Mouse (Mus musculus) spleen, adult 2 months (tissue): Measurements from ENCODE around the gene Hmgcr. TPM values are rescaled to one million over a fixed set of nuclear protein-coding genes. Genes with fewer than 3 reads are reported as not detected.

Experiments used
- DNase-seq, 2 experiments: peaks; one replicate each; pipeline versions ENCODE4 v3.0.0 to v3.0.0-alpha.2; 2012 to 2021; ENCODE audit warnings: low spot score in 2 of 2, low read depth in 1 of 2
- H3K27ac ChIP-seq: fragments of 200-500 bp; 2 replicates; pipeline ENCODE4 v1.5.1; 2012; ENCODE audit warnings: low read length, inconsistent platforms; ENCODE audit not compliant: insufficient read depth
- H3K27me3 ChIP-seq: fragments of 200-500 bp; 2 replicates; pipeline ENCODE4 v1.6.1; 2012; ENCODE audit warnings: mild to moderate bottlenecking, moderate library complexity, low read length, inconsistent platforms; ENCODE audit not compliant: control insufficient read depth, insufficient read depth
- H3K36me3 ChIP-seq: fragments of 200-500 bp; 2 replicates; pipeline ENCODE4 v1.6.1; 2012; ENCODE audit warnings: mild to moderate bottlenecking, low read length, inconsistent platforms; ENCODE audit not compliant: control insufficient read depth, insufficient read depth
- H3K4me1 ChIP-seq: fragments of 200-500 bp; 2 replicates; pipeline ENCODE4 v1.6.1; 2011; ENCODE audit warnings: inconsistent platforms; ENCODE audit not compliant: control insufficient read depth, insufficient read depth, insufficient read length
- H3K4me3 ChIP-seq: fragments of 200-500 bp; 2 replicates; pipeline ENCODE4 v1.5.1; 2011; ENCODE audit warnings: mild to moderate bottlenecking, inconsistent platforms; ENCODE audit not compliant: insufficient read depth, insufficient read length; ENCODE audit errors: extremely low read depth
- CTCF ChIP-seq: fragments of 200-500 bp; IDR thresholded peaks from 2 replicates; pipeline ENCODE4 v1.5.1; 2011; ENCODE audit warnings: mild to moderate bottlenecking, inconsistent platforms; ENCODE audit not compliant: insufficient read depth, insufficient read length, insufficient replicate concordance; ENCODE audit errors: extremely low read depth
- POLR2A ChIP-seq: fragments of 200-500 bp; IDR thresholded peaks from 2 replicates; pipeline ENCODE4 v1.6.1; 2011; ENCODE audit warnings: low read depth, low read length, inconsistent platforms
- WGBS: fragments of 180-500 bp; shearing (Covaris S2); methylation state at CpG from one replicate; pipeline ENCODE4 v1.1.7; 2018; 5-methylcytosine and 5-hydroxymethylcytosine counted together
- polyA plus RNA-seq: library from polyadenylated mRNA; depleted of rRNA; stranded (reverse); fragments of >200 nt; gene quantifications from 2 replicates; pipeline ENCODE4 v1.2.3, GENCODE M21; 2012

Hmgcr gene
- polyA plus RNA-seq, 1 experiment = 8.6 TPM

DNA sequence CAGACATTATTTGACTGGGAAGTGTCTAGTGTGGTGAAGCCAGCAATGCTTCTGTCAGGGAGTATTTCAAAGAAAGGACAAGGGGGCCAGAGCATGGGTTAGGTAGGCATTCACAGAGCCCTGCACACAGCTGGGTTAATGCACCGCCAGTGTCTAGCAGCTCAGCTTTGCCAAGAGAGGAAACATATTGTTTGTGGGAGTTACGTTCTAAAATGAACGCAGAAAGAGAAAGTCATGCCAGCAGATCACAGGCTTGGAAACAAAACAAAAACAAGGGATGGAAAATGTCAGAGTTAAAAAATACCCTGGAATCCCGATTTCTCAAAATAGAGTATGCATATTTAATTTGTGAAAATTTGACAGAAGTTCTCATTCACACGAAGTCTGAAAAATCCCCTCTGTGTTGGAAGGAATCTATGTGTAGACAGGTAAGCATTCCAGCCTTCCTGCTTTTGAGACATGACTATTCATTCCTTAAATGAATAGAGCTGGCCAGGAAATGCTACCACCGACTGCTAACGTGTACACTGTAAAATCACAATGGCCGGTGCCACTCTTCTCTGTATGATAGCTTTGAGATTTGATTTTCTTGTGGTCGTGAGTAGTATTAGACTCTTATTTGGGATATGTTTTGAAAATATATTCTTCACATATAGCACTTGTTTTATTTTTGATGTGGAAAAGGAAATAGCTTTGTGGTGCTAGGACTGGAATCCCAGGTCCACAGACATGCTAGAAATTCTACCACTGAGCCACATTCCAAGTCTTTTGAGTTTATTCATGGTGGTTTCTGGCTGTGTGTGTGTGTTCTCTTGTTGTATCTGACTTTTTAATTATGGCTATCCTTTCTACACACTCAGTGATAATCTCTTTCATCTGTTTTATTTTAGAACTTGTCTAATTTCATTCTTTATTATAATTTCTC lies 9.7 kb upstream of the Hmgcr start:
- no peak for TF ChIP-seq CTCF
- no peak for TF ChIP-seq POLR2A
- 72% methylated on average over 9 of the region's 9 CpGs for WGBS
- no peak for DNase-seq
- H3K36me3 ChIP-seq = no peaks in the 10 kb centered on the region
- H3K4me1 ChIP-seq = no peaks in the 10 kb centered on the region
- H3K4me3 ChIP-seq = no peak overlapping the region
- H3K27me3 ChIP-seq = no peaks in the 10 kb centered on the region
- no peak overlapping the region for H3K27ac ChIP-seq

DNA sequence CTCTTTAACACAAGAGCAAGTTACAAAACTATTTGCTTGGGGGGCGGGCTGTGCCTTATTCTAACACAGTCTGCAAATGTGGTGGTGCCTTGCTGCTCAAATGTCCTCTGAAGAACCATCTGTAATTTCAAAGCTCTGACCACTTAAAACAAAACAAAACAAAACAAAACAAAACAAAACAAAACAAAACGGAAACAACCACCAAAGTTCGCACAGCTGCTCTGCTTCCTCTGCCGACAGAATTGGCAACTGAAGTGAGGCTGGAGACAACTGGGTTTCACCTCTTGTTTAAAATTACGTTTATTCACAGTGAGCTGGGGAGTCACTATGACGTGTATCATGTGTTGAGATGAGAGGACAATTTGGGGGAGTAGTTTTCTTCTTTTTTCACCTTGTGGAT lies 7.9 kb upstream of the Hmgcr start:
- no peaks in the 10 kb centered on the region for H3K27me3 ChIP-seq
- WGBS = 85% methylated on average over 6 of the region's 6 CpGs

DNA sequence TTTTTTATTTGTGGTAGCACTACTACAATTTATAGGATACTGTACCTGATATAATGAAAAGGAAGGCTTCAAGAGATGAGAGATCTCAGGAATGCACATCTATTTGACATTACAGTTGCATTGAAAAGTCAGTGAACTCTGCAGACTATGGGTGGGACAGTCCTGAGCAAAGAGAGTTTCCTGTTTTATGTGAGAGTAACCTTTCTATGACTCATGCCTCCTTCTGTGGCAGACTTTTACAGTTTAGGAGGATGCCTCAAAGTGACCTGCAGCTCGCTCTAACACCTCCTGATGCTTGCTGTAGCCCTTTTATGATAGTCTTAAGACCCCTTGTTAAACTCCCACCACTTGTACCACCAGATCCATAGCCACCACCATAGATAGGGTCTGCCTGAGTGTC lies 6.3 kb upstream of the Hmgcr start:
- H3K4me3 ChIP-seq = no peak overlapping the region
- no peak overlapping the region for H3K27ac ChIP-seq
- no peaks in the 10 kb centered on the region for H3K36me3 ChIP-seq
- DNase-seq = no peak
- TF ChIP-seq POLR2A (no peak), CTCF (no peak)
- WGBS = 67% methylated on average over 1 of the region's 1 CpGs
- no peaks in the 10 kb centered on the region for H3K27me3 ChIP-seq
- no peaks in the 10 kb centered on the region for H3K4me1 ChIP-seq

More for the DNA sequence above, 7.9 kb upstream of the Hmgcr start:
- H3K27ac ChIP-seq = no peak overlapping the region
- H3K4me1 ChIP-seq = no peaks in the 10 kb centered on the region
- no peak overlapping the region for H3K4me3 ChIP-seq
- H3K36me3 ChIP-seq = no peaks in the 10 kb centered on the region
- TF ChIP-seq CTCF = no peak
- TF ChIP-seq POLR2A = no peak
- no peak for DNase-seq

DNA sequence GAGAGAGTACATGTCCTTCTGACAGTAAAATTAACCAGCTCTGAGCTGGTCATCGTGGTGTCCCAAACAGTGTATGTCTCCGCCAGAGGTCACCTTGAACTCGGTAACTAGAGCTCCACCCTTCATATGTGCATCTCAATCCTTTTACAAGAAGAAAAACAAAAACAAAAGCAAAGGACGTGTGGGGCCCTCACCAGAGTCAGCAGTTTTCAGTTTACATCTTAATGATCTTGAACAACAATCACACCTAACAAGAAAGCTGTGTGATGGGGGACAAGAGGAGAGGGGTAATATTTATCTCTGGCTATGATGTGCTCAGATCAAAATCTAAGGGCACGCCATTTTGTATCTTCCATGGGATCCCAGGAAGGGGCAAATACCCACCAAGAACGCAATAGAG lies 5.0 kb upstream of the Hmgcr start:
- WGBS = 93% methylated on average over 6 of the region's 6 CpGs
- Histone ChIP-seq H3K4me1 (peaks cover 6% of the 10 kb centered on the region; the same call in 1 of the 2 replicates), H3K4me3 (no peak overlapping the region), H3K27ac (no peak overlapping the region), H3K27me3 (no peaks in the 10 kb centered on the region), H3K36me3 (no peaks in the 10 kb centered on the region)
- no peak for TF ChIP-seq POLR2A
- DNase-seq = no peak

DNA sequence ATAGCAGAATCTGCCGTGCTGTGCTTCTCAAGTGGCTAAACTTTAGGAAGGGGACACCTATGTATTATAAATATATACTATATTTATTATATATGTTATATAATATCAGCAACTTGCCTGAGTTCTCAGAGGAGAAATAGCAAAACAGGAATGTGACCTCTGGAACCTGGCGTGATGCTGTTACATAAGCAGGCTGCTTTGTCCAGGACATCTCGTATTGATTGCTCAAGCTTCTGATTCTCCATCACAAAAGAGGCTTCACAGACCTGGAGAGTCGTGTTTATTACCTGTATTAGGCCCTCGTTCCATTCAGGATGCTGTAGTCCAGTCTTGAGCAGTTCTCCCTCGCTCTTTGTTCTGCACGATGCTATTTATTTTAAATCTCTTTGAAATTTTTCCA lies 3.1 kb upstream of the Hmgcr start:
- Histone ChIP-seq H3K27ac (no peak overlapping the region), H3K27me3 (no peaks in the 10 kb centered on the region), H3K36me3 (no peaks in the 10 kb centered on the region), H3K4me3 (no peak overlapping the region), H3K4me1 (peaks cover 8% of the 10 kb centered on the region; the same call in 1 of the 2 replicates)
- WGBS = 89% methylated on average over 7 of the region's 7 CpGs
- no peak for TF ChIP-seq POLR2A
- TF ChIP-seq CTCF = no peak
- no peak for DNase-seq

DNA sequence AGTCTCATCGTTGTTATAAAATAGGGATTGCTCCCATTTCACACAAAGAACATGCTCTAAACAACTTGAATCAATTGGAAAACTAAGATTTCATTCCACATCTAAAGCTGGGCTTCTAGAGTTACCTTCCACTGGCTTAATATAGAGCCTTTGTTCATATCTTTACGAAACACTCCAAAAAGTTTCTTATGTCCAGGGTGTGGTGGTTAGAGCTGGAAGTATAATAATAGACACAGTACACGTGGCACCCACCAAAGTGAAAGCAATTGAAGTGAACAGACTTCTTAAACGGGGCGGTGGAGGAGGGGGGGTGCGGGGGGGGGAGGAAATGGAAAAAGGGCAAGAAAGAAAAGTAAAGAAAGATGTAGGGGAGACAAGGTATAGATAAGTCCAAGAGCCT lies 1.5 kb upstream of the Hmgcr start:
- Histone ChIP-seq H3K27me3 (no peaks in the 10 kb centered on the region), H3K4me1 (peaks cover 8% of the 10 kb centered on the region; the same call in 1 of the 2 replicates), H3K36me3 (no peaks in the 10 kb centered on the region), H3K27ac (no peak overlapping the region), H3K4me3 (no peak overlapping the region)
- no peak for TF ChIP-seq POLR2A
- no peak for TF ChIP-seq CTCF
- DNase-seq = peak in 1 of 2 experiments; percentile 8
- WGBS = 21% methylated on average over 6 of the region's 6 CpGs

DNA sequence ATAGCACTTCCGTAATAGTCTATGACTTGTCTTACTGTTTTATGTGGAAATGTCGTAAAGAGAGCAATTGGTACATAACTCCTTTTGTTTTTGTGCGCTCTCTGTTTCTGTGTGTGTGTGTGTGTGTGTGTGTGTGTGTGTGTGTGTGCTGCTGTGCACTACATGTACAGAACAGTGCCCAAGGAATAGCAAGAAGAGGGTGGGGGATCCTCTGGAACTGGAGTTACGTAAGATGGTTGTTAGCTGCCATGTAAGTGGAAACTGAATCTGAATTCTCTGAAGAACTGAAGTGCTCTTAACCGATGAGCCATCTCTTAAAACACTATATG lies 1.1 kb upstream of the Hmgcr start:
- Histone ChIP-seq H3K36me3 (no peaks in the 10 kb centered on the region), H3K4me3 (no peak overlapping the region), H3K4me1 (peaks cover 8% of the 10 kb centered on the region; the same call in 1 of the 2 replicates), H3K27ac (no peak overlapping the region), H3K27me3 (no peaks in the 10 kb centered on the region)
- no peak for TF ChIP-seq CTCF
- TF ChIP-seq POLR2A = no peak
- no peak for DNase-seq
- WGBS = 76% methylated on average over 5 of the region's 5 CpGs
